Mouse (Mus musculus): ENCODE measurements around the gene Galnt18.

Gene Galnt18

DNA sequence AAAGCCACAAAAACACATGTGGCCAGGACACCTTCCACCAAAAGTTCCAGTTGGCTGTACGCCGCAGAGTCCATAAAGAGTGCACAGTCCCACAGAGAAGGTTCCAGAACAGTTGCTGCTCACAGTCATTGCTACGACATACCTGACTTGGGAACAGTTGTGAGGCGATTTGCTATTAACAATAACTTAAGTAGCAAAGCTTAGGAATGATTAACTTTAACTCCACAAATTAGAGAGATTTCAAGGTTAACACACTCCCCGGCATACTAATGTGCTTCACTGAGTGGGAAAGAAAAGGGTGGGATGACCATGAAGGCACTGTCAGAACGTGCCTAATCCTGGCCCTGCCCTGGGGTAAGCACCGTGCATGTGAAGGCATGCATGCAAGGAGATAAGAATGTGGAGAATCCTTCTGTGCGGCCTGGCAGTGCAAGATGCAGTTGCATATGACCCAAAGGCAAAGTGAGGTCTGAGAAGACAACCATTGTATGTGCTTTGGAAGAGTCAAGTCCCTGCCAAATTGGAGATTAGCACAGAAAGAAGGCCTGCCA is 8.5 kb downstream of the Galnt18 start:
- no peak for DNase-seq (ENCODE audit: low spot score in 2 of 2)

GRCm38 (mm10) chr7:111770585-111770984 is 9.2 kb downstream of the Galnt18 start:
- no peak for DNase-seq (ENCODE audit: low spot score in 2 of 2)

DNA sequence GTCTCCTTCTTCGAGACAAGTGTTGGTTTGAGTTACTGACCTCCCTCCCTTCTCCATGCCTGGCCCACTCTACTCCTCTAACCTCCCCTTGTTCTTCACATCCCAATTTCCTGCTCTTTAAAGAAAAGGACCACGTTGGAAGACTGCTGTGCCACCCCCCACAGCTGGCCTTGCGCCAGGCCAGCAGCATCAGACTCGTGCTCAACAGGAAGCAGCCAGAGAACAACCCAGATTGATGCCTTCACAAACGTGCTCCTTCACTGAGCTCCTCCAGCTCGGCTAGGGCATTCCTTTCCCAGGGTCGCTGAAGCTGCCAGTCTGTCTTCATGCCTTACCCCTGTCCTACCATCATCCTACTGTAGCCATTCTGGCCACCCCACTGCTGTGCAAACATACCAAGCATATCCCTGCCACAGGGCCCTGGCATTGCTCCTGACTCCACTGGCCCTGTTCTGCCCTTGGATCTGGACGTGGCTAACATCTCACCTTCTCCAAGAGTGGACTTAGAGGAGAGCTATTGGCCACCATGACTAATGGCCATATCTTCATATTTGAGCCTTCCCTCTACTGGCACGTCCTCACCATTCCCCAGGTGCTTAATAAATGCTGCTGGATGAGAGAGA is 13.5 kb downstream of the Galnt18 start:
- no peak for DNase-seq (ENCODE audit: low spot score in 2 of 2)

DNA sequence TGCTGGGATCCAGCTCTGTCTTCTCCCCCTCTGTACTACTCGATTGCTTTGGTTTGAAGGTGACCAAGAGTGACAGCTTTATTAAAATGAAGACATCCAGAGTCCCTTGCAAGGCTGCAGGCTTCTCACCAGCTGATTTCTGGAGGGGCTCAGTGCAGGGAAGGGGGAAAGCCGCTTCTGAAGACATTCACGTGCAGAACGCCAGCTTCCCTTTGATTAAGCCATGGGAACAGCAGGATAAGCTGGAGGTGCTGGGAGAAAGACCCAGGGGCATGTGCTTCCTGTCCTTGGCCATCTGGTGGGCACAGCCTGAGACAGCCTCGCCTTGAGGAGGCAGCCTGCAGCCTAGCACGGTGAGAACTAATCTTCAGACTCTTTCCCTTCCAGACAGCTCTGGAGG is 17.0 kb downstream of the Galnt18 start:
- no peak for DNase-seq (ENCODE audit: low spot score in 2 of 2)

- no peak for DNase-seq (ENCODE audit: low spot score in 2 of 2)
Observed at GRCm38 (mm10) chr7:111748571-111749071, 31.2 kb downstream of the Galnt18 start.

DNA sequence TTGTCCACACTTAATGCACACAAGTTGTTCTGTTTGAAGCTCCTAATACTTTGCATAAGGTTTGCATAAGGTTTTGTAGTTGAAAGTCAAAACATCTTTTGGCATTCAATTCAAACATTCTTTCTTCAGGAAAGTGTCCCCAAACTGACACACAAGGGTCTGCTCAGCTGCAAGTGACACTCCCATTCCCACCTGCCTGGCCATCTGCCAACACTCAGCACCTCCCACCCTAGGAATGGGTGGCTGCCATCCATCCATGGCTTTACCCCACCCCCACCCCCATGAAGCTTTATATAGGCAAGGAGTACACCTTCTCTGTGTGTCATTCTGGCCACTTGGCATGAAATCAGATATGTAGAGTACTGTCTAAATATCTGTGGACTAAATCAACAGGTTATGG is 35.0 kb downstream of the Galnt18 start:
- no peak for DNase-seq (ENCODE audit: low spot score in 2 of 2)

DNA sequence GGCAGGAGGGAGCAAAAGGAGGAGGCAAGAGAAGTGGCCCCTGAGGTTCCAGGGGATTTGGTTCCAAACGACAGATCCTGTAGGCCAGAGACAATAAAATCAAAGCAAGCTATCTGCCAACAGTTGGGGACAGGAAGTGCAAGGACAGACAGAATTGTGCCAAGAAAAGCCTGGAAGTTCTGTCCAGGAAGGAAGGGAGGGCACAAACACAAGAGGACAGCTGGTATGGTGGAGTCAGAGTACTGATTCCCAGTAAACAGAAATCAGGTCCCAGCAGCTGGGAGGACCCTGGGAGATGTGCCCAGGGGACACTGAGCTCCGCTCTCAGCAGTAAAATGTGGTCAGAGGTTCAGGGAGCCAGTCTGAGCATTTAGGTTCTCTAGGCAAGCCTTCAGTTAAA is 38.2 kb downstream of the Galnt18 start:
- no peak for DNase-seq (ENCODE audit: low spot score in 2 of 2)

GRCm38 (mm10) chr7:111740091-111740490 is 39.7 kb downstream of the Galnt18 start:
- DNase-seq (ENCODE audit: low spot score in 2 of 2): no peak

- no peak for DNase-seq (ENCODE audit: low spot score in 2 of 2)
Observed at GRCm38 (mm10) chr7:111739371-111739765, 40.4 kb downstream of the Galnt18 start.

GRCm38 (mm10) chr7:111738456-111739370 is 41.1 kb downstream of the Galnt18 start:
- DNase-seq (ENCODE audit: low spot score in 2 of 2): no peak

DNA sequence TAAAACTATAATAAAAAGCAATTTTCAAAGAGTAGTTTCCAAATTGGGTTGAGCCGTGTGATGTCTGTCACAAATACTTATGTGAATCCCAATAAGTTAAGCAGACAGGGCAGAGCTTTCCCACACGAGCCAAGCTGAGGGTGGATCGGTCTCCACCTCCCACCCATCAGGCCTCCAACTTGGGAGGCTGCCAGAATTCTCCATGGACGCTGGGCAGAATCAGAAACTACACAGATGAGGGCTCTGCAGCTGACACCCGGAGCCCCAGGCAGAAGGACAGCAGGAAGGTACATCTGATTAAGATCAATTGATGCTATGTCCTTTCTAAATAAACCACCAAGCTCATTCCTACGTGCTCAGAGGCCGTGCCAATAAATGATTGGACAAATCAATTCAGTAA is 42.4 kb downstream of the Galnt18 start:
- no peak for DNase-seq (ENCODE audit: low spot score in 2 of 2)

- no peak for DNase-seq (ENCODE audit: low spot score in 2 of 2)
Observed at GRCm38 (mm10) chr7:111736365-111736764, 43.4 kb downstream of the Galnt18 start.

DNA sequence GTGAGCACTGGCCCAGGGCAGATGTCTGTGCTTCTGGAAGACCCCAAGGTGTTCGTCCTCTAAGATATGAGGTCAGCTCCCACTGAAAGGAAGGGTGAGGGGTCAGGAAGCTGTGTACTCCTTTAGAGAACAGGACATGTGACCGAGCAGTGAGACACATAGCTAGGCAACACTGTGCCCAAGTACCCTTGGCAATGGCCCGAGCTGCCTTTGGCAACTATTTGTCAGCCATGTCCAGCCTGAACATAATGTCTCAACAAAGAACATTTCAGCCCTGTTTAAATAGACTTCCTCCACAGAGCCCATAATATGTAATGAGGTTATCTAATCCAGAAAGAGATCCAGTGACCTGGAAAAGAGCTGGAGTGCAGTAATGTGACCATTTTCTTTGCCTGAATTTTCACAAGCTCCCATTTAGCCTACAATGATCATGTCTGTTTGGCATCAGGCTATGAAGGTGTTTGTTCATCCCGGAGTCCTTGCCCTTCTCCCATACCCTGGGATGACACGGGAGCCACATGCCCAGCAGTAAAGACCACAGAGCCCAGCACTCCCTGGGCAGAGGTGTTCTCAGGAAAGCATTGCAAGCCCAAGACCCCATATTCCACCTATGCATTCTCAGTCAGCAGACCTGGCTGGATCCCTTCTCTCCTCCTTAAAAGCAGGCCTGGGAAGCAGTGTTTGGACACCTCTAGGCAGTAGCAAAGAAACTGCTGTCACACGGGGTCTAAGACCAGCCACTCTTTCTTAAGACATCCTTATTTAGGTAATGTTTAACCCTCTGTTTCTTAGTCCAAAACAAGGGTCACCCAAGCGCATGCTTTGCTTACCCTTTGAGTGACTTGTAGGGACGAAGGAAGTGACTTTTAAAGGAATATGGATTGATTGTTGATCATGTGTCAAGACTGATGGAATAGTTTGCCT is 49.2 kb downstream of the Galnt18 start:
- DNase-seq (ENCODE audit: low spot score in 2 of 2): no peak

- no peak for DNase-seq (ENCODE audit: low spot score in 2 of 2)
Observed at GRCm38 (mm10) chr7:111726928-111727327, 52.8 kb downstream of the Galnt18 start.

DNA sequence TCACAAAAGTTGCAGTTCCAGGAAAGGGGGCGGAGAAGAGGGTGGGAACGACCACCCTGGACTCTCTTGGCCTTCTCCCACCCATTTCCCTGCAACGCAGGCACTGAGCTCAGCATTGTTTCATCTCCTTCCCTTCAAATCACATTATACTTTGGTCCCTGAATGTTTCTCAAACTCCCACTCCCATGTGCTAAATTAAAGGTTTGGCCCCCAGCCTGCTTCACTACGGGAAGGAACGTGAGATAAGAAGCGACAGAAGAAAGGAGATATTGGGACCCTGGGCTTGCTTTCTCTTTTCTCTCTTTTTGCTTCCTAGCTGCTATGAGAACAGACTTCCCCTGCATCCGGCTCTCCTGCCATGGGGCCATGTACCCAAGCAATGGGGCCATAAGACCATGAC is 55.0 kb downstream of the Galnt18 start:
- no peak for DNase-seq (ENCODE audit: low spot score in 2 of 2)

DNA sequence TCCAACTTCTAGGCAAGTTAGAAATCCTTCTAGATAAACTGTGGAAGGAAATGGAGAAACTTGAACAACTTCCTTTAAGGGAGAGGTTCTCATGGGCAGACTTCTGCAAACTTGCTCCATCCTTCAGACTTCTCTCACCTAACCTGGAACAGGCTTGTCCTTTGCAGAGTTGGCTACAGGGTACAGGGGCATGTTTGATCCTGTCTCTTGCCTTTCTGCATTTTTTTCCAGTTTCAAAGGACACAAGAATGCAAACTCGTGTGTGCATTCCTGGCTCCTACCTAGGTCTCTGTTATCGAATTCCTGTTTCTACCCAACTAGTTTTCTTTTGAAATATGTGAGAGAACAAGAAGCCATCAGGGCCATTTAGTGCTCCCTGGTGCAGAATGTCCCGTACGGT is 55.8 kb downstream of the Galnt18 start:
- DNase-seq (ENCODE audit: low spot score in 2 of 2): no peak

DNA sequence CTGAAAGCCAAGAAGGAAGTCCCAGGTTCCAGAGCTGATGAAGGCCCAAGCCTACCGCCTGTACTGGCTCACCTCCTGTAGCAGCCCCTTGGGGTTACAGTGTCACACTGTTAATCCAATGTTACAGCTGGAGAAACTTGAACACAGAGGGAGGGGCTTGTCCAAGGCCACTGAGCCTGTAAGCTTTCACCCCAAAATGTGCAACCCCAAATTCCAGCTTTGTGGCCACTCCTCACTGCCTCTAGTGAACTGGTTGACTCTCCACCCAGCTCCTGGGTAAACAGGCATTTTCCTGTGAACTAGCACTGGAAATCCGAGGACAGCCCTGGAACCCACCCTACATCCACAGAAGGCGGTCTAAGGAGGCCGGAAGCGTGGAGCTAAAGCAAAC is 58.5 kb downstream of the Galnt18 start:
- no peak for DNase-seq (ENCODE audit: low spot score in 2 of 2)

DNA sequence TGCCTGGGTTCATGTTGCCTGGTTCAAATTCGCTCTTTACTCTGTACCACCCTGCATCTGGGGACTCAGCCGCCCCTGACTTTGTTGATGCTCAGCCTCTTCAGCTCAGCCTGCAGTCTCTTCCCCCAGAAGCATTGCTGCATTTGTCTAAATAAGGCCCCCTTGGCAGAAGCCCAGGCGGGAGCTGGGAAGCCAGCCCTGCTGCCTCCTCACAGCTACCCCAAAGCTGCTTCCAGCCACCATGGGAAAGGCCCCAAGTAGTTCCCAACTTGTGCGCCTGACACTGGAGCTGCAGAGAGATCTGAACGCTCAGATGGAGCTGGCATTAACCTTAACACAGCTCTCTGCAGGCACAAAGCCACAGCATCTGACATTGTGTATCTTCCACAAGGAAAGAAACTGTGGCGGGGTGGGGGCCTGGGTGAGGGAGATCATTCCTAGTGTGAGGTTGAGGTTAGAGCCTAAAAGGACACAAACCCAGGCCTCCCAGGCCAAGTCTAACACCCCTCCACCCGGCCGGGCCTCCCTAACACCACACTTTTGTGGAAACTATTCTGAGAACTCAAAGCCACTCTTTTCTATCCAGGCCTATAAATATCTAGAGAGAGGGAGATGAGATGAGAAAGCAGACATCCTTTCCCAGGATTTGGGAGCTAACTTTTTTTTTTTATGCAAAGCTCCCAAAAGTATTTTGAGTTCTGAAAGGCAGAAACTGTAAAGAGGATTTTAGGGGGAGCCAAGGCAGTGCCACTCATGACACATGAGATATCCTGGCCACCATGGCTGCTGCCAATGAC is 59.1 kb downstream of the Galnt18 start:
- no peak for DNase-seq (ENCODE audit: low spot score in 2 of 2)

GRCm38 (mm10) chr7:111718900-111719299 is 60.9 kb downstream of the Galnt18 start:
- DNase-seq (ENCODE audit: low spot score in 2 of 2): no peak

GRCm38 (mm10) chr7:111714639-111715360 is 65.0 kb downstream of the Galnt18 start:
- no peak for DNase-seq (ENCODE audit: low spot score in 2 of 2)
